Mouse (Mus musculus) c-Kit-negative CD71-positive TER-119-positive erythroid progenitor cells, embryonic 14.5 days (primary cell): ENCODE data around the gene Stk24.
A peak's percentile ranks its signal among the peaks of the same experiment; 100 is the strongest.

Source experiments
- DNase-seq: peaks from one replicate; pipeline ENCODE4 v3.0.0-alpha.2; 2013; ENCODE audit warnings: low read depth, low spot score

Gene Stk24

DNA sequence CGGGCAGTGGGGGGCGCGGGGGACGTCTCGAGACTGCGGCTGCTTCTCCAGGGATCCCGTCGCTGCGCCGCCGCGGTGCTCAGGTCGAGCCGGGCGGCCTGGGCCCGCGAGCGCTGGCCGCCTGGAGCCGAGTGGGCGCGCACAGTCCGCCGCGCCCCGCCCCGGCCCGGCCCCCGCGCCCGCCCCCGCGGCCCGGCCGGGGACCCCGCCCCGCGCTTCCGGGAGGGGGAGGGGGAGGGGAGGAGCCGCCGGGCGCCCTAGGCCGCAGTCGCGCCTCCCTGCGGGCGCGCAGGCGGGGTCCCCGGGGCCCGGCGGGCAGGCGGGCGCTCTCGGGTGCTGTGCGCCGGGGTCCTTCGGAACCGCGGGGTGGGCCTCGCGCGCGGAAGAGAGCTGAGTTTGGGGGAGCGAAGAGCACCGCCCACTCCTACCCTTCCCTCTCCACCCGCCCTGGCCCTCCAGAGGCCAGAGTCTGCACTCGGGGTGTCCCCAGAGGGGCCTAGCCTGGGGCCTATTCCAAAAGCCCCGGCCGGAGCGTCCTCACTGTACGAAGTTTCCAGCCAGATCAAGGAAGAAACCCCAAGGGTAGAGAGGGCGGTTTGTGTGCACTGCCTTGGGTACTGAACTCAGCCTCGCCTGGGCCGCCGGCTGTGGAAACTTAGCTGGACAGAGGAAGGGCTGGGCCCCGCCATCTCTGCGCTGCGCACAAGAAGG lies 540 bp downstream of the Stk24 start:
- no peak for DNase-seq

DNA sequence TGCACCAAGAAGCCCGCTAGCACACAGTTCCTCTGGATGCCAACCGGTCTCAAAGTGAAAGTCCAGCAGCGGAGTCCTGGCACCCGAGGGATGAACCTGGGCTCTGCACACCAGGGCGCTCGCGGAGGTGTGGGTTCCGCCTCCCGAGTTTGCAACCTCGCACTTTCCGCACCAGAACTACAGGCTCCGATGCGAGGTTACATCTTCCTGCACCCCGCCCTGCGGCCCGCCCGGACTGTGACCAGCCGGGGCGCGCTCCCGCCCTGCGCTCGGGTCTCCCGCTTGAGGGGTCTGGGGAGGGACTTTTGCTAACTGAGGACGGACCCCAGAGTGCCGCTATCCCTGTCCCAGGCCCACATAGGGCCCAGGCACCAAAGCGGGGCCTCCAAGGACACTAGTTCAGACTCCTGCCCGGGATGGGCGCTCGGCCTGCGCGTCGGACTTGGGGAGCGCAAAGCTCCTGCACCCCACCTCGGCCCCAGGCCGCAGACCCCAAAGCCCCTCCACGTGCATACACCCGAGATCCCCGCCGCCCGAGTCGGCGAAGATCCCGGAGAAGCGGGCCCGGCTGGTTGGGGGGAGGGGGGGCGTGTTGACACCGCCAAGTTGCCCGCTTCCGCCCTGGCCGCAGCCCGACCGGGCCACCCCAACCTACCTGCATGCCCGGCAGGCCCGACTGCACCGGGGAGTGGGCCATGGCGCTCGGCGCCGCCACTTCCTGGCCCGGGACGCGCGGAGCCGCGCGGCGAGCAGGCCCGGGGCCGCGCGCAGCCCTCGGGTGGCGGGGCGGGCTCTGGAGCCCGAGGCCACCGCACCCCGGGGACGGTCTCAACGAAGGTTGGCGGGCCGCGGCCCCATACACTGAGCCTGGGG lies 1.3 kb downstream of the Stk24 start:
- no peak for DNase-seq

DNA sequence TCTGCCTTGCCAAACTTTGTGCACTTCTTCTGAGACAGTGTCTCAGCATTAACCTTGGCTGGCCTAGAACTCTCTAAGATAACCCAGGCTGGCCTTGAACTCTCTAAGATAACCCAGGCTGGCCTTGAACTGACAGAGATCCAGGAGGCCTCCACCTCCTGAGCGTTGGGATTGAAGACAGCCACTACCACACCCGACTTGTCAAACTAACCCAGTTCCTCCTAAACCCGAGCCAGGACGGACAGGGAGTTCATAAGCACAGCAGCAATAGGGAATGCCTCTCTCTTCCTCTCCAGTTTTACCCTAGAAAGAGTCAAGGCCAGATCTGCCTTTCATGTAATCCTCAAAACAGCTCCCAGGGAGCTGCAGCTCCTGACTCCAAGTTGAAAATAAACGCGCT lies 3.2 kb downstream of the Stk24 start:
- no peak for DNase-seq

- DNase-seq, result no peak
These were observed 5.9 kb downstream of the Stk24 start for GRCm38 (mm10) chr14:121373901-121374300.

DNA sequence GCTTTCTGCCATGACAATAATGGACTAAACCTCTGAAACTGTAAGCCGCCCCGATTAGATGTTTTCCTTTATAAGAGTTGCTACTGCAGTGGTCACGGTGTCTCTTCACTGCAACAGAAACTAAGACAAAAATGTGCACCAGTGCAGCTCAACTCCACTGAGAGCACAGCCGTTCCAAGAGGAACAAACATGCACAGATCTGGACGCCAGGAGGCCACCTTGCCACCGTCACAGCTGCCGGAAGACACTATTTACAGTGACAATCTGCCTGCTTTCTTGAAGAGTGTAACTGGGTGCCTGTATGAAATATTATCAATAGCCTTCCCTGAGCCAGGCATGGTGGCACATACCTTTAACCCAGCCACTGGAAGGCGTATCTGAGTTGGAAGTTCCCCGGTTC lies 6.8 kb downstream of the Stk24 start:
- DNase-seq, result no peak

DNA sequence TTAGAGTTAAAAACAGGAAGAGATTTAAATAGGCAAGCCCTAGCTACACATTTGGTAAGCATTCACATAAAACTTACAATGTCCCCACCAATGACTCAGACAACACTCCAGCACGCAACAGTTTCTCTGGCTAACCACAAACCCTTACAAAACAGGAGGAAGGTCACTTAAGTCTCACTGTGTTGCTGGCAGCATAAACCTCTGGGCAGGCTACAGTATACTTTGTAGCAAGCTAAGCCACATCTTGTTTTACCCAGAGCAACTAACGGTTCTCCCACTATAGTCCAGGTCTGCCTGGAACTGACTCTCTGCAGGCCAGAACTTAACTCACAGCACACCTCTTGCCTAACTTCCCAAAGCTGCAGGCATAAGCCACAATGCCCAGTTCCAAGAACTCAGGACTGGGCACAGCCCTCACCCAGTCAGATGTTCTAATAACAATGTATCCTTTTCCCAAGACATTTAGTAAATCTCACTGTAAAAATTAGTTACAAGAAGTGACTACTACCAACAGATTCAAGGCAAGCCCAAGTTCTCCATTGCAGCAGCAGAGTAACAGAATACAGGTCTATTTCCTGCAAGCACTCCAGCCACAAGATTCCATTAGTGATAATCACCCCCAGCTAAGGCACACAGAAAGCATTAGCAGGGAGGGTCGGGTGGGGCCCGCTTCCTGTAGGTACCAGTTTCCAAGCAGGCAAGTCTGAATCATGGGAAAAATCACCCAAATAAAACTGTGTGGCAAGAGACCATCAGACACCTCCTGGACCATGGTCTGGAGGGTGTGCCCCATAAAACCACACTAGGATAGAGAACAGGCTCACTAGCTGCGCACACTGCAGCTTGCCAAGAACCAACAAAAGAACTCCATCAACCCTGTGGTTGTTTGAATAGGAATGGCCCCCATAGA lies 7.6 kb downstream of the Stk24 start:
- DNase-seq, result no peak

DNA sequence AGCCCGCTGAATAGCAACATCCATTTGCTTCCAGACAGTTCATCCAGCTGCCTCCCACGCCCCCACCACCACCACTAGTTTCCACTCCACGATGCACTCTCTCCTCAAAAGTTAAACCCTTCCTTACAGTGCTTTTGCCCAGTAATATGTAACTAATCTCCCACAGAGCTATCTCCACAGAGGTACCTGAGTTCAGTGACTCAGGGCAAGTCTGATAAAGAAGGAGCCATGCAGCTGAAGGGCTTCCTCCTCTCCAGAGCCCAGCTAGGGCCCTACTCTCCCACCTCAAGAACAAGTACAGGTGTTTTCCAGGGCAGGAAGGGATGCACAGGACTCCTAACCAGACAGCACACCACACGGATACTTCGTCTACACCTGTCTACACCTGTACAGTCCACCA lies 10.4 kb downstream of the Stk24 start:
- DNase-seq, result no peak

DNA sequence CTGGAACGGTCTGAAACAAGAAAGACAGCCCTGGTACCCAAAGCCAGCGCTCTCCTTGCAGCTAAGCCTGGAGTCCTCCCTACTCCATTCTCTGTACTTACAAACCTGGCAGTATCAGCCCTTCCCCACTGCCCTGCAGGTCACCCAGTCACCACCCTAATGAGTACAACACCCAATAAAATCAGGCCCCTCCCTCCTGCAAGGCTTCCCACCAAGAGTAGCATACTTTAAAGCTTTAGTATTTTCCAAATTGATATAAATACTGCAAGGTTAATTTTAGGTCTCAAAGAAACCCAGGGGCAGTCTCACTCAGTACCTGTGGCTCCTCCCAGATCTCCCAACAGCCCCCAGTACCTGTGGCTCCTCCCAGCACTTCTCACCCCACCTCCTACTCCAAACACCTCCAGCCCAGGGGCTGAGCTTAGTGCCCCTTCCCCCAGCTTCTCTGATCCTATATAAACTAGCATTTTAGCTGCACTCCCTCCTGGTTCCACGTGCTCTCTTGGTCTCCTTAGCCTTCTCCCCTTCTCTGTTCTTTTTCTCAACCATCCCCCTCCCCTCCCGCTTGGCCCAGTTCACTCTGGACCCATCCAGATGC lies 11.6 kb downstream of the Stk24 start:
- no peak for DNase-seq

- no peak for DNase-seq
These were observed 13.7 kb downstream of the Stk24 start for GRCm38 (mm10) chr14:121365991-121366728.

- no peak for DNase-seq
These were observed 14.4 kb downstream of the Stk24 start for GRCm38 (mm10) chr14:121365390-121365789.

DNA sequence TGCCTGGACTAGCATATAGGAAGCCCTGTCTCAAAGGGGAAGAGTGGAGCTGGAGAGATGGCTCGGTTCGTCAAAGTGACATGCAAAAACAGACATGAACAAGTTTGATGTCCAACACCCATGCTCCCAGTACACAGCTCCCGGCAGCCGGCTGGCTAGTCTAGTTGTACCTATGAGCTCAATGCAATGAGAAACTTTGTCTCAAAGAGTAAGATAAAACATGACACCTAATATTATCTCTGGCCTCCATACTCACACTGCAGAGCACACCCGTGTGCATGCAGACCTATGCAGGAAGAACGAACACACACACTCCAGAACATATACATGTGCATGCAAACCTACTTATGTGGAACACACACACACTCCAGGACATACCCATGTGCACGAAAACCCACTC lies 15.5 kb downstream of the Stk24 start:
- DNase-seq, result no peak

DNA sequence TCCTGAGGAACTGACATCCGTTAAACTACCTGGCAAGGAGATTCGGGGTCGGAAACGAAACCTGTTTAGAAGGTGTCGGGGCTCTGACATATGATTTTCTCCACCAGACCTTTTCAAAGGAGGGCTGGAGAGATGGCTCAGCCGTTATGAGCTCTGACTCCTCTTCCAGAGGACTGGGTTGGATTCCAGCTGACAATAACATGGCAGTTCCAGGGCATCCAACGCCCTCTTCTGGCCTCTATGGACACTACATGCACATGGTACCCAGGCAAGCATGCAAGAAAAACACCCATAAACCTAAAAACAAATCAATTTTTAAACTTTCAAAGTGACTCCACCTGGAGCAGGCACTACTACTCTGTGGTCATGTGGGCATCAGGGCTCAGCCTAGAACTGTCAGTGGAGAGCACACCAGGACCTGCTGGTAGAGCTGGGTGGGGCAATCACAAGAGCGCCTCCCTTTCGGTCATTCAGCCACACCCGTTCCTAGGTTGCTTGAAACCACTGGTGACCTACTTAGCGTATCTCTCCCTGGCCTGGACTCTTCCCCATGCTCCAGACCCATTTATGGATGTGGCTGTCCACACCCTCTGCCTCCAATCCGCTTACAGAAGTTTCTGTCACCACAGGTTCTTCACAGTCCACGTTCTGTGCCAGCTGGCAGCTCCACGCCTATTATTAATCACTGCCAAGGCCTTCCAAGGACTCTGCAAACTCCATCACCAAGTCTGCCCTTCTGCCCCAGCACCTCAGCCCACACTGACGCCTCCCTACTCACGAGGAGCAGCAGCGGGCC lies 18.3 kb downstream of the Stk24 start:
- DNase-seq, result no peak

- DNase-seq, result no peak
These were observed 20.0 kb downstream of the Stk24 start for GRCm38 (mm10) chr14:121359850-121360249.

GRCm38 (mm10) chr14:121359015-121359414 lies 20.8 kb downstream of the Stk24 start:
- DNase-seq, result no peak

DNA sequence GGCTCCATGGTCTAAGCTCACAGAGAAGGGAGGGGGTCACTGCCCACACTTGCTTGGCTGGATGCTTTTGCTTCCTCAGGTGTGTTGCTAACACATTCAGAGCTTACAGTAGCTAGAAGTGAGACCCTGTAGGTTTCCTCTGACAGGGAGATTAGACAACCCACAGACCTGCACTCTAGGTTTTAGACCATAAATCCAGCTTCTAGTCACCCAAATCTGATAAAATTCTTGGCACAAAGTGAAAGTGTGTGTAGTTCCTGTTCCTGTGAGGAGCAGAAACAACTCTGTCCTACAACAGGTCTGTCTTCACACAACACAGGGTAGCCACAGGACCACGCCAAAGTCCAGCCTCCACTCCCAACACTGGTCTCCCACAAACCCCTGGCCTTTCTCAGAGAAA lies 21.5 kb downstream of the Stk24 start:
- DNase-seq, result no peak

DNA sequence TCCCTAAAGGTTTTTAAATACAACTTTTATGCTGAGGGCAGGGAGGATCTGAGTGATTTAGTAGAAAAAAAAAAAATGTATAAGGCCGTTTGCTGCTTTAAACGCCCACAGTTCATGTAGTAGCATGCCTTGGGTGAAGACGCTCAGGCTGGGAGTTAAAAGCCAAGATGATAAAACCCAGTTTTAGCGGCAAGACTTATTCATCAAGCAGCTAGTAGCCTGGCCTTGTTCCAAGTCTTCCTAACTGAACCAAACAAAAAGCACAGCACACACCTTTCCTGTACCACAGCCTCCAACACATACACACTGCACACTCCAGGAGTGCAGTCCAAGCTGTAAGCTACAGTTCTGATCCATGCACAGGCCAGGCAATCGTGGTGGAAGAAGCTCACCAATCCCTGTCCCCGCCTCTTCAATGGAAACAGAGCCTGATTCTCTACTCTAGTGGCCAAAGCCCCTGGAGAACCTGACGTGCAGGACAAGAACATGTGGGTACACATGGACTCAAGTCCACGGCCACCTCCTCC lies 23.4 kb downstream of the Stk24 start:
- DNase-seq, result no peak

DNA sequence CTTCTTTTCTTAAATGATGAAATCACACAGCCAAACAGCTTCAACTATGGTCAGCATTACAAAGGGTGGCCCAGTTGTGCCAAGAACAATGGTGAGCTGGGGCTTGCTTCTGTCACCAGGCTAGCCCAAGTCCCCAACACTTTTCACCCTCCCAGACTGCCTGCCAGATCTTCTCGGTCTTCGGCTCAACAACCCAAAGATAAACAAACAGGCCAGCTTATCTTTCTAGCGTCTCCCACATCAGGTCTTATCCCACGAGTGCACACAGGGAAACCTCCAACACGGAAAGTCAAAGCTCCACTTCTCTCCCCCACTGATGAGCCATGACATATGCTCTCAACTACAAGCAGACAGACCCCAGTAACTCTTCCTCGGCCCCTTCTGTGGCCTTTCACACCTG lies 24.1 kb downstream of the Stk24 start:
- DNase-seq, result peak; percentile 62

GRCm38 (mm10) chr14:121353648-121354377 lies 26.0 kb downstream of the Stk24 start:
- no peak for DNase-seq

DNA sequence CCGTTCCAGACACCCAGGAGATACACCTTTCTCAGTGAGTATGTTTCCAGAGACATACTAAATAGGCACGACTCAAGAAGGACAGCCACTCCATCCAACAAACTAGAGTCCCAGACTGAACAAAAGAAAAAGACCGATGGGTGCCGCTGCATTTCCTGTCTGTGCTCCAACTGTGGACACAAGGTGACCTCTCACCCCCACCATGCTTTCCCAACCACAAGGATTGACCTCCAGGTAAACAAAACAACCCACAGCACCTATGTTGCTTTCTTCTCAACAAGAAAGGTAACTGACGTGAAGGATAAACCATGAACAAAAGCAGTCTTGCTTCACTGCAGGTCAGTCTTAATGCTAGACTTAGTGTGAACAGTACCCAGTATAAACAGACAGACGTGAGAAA lies 27.1 kb downstream of the Stk24 start:
- no peak for DNase-seq
